Mouse (Mus musculus) liver, embryonic 12.5 days (tissue): ENCODE measurements around the gene Il17rc. TPM values are rescaled to one million over a fixed set of nuclear protein-coding genes. Genes with fewer than 3 reads are reported as not detected.
A peak's percentile ranks its signal among the peaks of the same experiment; 100 is the strongest.

Experiments used
- ATAC-seq: fragments of 200-750 bp; cut with Nextera tagmentation; 2 replicates; pipeline ENCODE4 v1.8.0; 2017; ENCODE audit warnings: moderate number of reproducible peaks, mild to moderate bottlenecking, moderate library complexity
- H3K27ac ChIP-seq: fragments of 300-500 bp; sonication (generic); 2 replicates; pipeline ENCODE4 v1.5.1; 2016; ENCODE audit warnings: mild to moderate bottlenecking
- H3K27me3 ChIP-seq: fragments of 300-500 bp; sonication (generic); replicated peaks from 2 replicates; pipeline ENCODE4 v1.6.1; 2016; ENCODE audit warnings: mild to moderate bottlenecking, moderate library complexity
- H3K36me3 ChIP-seq: fragments of 300-500 bp; sonication (generic); 2 replicates; pipeline ENCODE4 v1.6.1; 2016; ENCODE audit warnings: mild to moderate bottlenecking, moderate library complexity
- H3K4me1 ChIP-seq: fragments of 300-500 bp; sonication (generic); 2 replicates; pipeline ENCODE4 v1.6.1; 2016
- H3K4me2 ChIP-seq: fragments of 300-500 bp; sonication (generic); 2 replicates; pipeline ENCODE4 v1.6.1; 2016; ENCODE audit warnings: mild to moderate bottlenecking, moderate library complexity
- H3K4me3 ChIP-seq: fragments of 300-500 bp; sonication (generic); 2 replicates; pipeline ENCODE4 v1.5.1; 2016; ENCODE audit warnings: mild to moderate bottlenecking, moderate library complexity
- H3K9ac ChIP-seq: fragments of 300-500 bp; sonication (generic); 2 replicates; pipeline ENCODE4 v1.6.1; 2016; ENCODE audit warnings: mild to moderate bottlenecking, moderate library complexity
- H3K9me3 ChIP-seq: fragments of 300-500 bp; sonication (generic); replicated peaks from 2 replicates; pipeline ENCODE4 v1.6.1; 2016; ENCODE audit warnings: mild to moderate bottlenecking, moderate library complexity
- WGBS: fragments of 180-500 bp; shearing (Covaris S2); methylation state at CpG from one replicate; pipeline ENCODE4 v1.1.7; 2016; ENCODE audit not compliant: insufficient replicate concordance; 5-methylcytosine and 5-hydroxymethylcytosine counted together
- polyA plus RNA-seq: library from polyadenylated mRNA; unstranded; fragments of >200 nt; fragmentation: Nextera tagmentation; extraction: Ambion mirVana; gene quantifications from 2 replicates; pipeline ENCODE4 v1.2.1, GENCODE M21; 2016

The Il17rc gene
- polyA plus RNA-seq, 1 experiment from 2014 or later: 5.1 TPM

DNA sequence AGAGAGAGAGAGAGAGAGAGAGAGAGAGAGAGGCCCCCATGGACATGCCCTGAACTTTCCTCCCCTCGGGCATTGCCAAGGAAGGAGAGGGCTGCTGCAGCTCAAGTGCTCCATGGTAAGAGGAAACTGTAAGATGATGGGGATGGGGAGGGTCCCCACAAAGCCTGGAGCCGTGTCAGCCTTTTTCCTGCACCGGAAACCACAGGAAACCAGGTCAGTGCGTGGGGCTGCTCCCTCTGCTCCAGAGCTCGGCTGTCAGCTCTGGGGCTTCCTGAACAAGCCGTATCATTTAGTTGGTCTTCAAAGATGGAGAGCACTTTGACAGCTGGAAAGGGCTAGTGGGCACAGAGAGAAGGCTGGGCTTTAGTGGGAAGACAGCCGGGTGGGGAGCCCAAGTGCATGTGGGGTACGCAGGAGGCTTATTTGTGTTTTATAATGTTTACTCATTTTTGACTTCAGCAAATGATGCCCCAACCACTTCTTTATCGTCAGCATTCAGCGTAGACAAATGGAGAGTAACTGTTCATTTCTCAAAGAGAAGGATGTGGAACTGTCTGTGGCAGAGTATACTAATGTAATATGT, 13.2 kb upstream of the Il17rc start, which contains the start of gene Il17re:
Gene Il17re, plus strand, starts transcription at position 533 of the 583 bp plus-strand sequence.
- ATAC-seq: no peak
- Histone ChIP-seq H3K4me1 (no peaks in the 10 kb centered on the region), H3K27me3 (no peaks in the 10 kb centered on the region), H3K9me3 (no peaks in the 10 kb centered on the region), H3K36me3 (no peaks in the 10 kb centered on the region), H3K4me3 (no peak within 1 kb of the TSS), H3K4me2 (no peak within 1 kb of the TSS), H3K27ac (no peak within 1 kb of the TSS), H3K9ac (no peak within 1 kb of the TSS)
- WGBS: 24% methylated on average over 10 of the region's 10 CpGs

DNA sequence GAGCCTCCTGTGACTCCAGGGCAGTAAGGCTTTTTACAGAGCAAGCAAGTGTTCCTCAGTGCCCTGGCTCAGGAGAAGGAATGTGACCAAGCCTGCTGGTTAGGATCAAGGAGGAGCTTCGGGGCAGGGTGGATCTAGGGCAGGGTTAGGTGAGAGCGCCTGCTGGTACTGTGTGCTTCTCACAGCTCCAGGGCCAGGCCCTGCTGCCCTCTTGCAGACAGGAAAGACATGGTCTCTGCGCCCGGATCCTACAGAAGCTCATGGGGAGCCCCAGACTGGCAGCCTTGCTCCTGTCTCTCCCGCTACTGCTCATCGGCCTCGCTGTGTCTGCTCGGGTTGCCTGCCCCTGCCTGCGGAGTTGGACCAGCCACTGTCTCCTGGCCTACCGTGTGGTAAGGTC, 12.6 kb upstream of the Il17rc start:
- Histone ChIP-seq H3K4me3 (no peak overlapping the region), H3K4me2 (no peak overlapping the region), H3K4me1 (no peaks in the 10 kb centered on the region), H3K9ac (no peak overlapping the region), H3K27me3 (no peaks in the 10 kb centered on the region), H3K36me3 (no peaks in the 10 kb centered on the region), H3K9me3 (no peaks in the 10 kb centered on the region), H3K27ac (no peak overlapping the region)
- 63% methylated on average over 10 of the region's 10 CpGs for WGBS
- ATAC-seq: no peak

GRCm38 (mm10) chr6:113464040-113464439, 7.2 kb upstream of the Il17rc start:
- no peak overlapping the region for H3K9ac ChIP-seq
- 58% methylated on average over 7 of the region's 7 CpGs for WGBS
- peaks cover 29% of the 10 kb centered on the region; the same call in 1 of the 2 replicates for H3K27me3 ChIP-seq
- H3K9me3 ChIP-seq: no peaks in the 10 kb centered on the region
- H3K27ac ChIP-seq: no peak overlapping the region
- H3K4me2 ChIP-seq: no peak overlapping the region
- no peak for ATAC-seq
- H3K4me3 ChIP-seq: no peak overlapping the region
- H3K4me1 ChIP-seq: peaks cover 3% of the 10 kb centered on the region
- no peaks in the 10 kb centered on the region for H3K36me3 ChIP-seq

DNA sequence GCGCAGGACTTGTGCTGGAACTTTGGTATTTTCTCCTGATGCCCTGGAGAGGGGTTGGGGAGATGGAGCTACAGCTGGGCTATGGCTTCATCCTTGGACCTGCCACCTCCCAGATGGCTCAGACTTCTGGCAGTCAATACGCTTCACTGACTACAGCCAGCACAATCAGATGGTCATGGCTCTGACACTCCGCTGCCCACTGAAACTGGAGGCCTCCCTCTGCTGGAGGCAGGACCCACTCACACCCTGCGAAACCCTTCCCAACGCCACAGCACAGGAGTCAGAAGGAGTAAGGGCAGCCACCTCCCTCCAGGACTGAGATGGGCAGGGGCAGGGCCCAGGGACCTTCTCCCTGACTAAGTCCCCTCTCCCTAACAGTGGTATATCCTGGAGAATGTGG, 5.6 kb upstream of the Il17rc start:
- WGBS: 51% methylated on average over 5 of the region's 5 CpGs
- Histone ChIP-seq H3K27ac (no peak overlapping the region), H3K4me2 (no peak overlapping the region), H3K36me3 (no peaks in the 10 kb centered on the region), H3K4me1 (peaks cover 13% of the 10 kb centered on the region), H3K4me3 (no peak overlapping the region), H3K9me3 (no peaks in the 10 kb centered on the region), H3K27me3 (peaks cover 44% of the 10 kb centered on the region), H3K9ac (no peak overlapping the region)
- ATAC-seq: no peak

GRCm38 (mm10) chr6:113468512-113468911, 2.7 kb upstream of the Il17rc start:
- Histone ChIP-seq H3K4me1 (peaks cover 21% of the 10 kb centered on the region), H3K4me2 (peak overlapping the region; percentile 75)
- no peak for ATAC-seq

GRCm38 (mm10) chr6:113469021-113469420, 2.2 kb upstream of the Il17rc start:
- H3K27ac ChIP-seq: no peak overlapping the region
- no peaks in the 10 kb centered on the region for H3K36me3 ChIP-seq
- peaks cover 21% of the 10 kb centered on the region for H3K4me1 ChIP-seq
- H3K27me3 ChIP-seq: peaks cover 62% of the 10 kb centered on the region
- peak; percentile 61; the same call in 1 of the 2 replicates for ATAC-seq
- H3K4me2 ChIP-seq: peak overlapping the region; percentile 75
- WGBS: 5% methylated on average over 9 of the region's 9 CpGs
- H3K9ac ChIP-seq: peak overlapping the region; percentile 56; the same call in 1 of the 2 replicates
- H3K9me3 ChIP-seq: no peaks in the 10 kb centered on the region
- peak overlapping the region; percentile 34 for H3K4me3 ChIP-seq

More at GRCm38 (mm10) chr6:113468512-113468911, 2.7 kb upstream of the Il17rc start:
- H3K27ac ChIP-seq: no peak overlapping the region
- 44% methylated on average over 3 of the region's 3 CpGs for WGBS
- no peak overlapping the region for H3K9ac ChIP-seq
- no peaks in the 10 kb centered on the region for H3K9me3 ChIP-seq
- peaks cover 64% of the 10 kb centered on the region for H3K27me3 ChIP-seq
- no peaks in the 10 kb centered on the region for H3K36me3 ChIP-seq
- H3K4me3 ChIP-seq: no peak overlapping the region

- H3K36me3 ChIP-seq: no peaks in the 10 kb centered on the region
- H3K4me1 ChIP-seq: peaks cover 21% of the 10 kb centered on the region
- peaks cover 58% of the 10 kb centered on the region for H3K27me3 ChIP-seq
- H3K27ac ChIP-seq: no peak overlapping the region
- peak; percentile 61 for ATAC-seq
- H3K9me3 ChIP-seq: no peaks in the 10 kb centered on the region
- peak overlapping the region; percentile 56 for H3K9ac ChIP-seq
- peak overlapping the region; percentile 75 for H3K4me2 ChIP-seq
- peak overlapping the region; percentile 34 for H3K4me3 ChIP-seq
- WGBS: 2% methylated on average over 31 of the region's 31 CpGs
These were observed 1.8 kb upstream of the Il17rc start for GRCm38 (mm10) chr6:113469432-113469831.

DNA sequence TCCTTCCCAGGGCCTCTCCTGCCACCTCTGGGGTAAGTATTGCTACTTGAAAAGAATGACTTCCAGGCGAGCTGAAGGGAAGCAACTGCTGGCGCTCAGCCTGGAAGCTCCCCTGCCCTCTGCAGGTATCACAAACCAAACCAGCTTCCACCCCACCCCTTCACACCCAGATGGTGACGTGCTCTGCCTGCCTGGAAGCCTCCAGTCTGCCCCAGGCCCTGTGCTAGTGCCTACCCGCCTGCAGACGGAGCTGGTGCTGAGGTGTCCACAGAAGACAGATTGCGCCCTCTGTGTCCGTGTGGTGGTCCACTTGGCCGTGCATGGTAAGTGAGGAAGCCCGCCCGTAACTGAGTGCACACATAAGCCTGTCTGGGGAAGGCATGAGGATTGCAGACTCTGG, 834 bp downstream of the Il17rc start:
- Histone ChIP-seq H3K4me1 (peaks cover 21% of the 10 kb centered on the region), H3K9me3 (no peaks in the 10 kb centered on the region), H3K4me2 (0 out of 2 replicates have a peak overlapping the region, but pooled peaks have one; percentile 45), H3K27ac (no peak overlapping the region), H3K36me3 (no peaks in the 10 kb centered on the region), H3K9ac (no peak overlapping the region), H3K4me3 (no peak overlapping the region), H3K27me3 (peaks cover 60% of the 10 kb centered on the region)
- no peak for ATAC-seq
- WGBS: 67% methylated on average over 10 of the region's 10 CpGs

GRCm38 (mm10) chr6:113473246-113473645, 2.0 kb downstream of the Il17rc start:
- peaks cover 21% of the 10 kb centered on the region for H3K4me1 ChIP-seq
- no peaks in the 10 kb centered on the region for H3K9me3 ChIP-seq
- H3K9ac ChIP-seq: no peak overlapping the region
- 57% methylated on average over 2 of the region's 2 CpGs for WGBS
- H3K27me3 ChIP-seq: peaks cover 61% of the 10 kb centered on the region
- ATAC-seq: no peak
- H3K4me2 ChIP-seq: no peak overlapping the region
- H3K4me3 ChIP-seq: no peak overlapping the region
- no peaks in the 10 kb centered on the region for H3K36me3 ChIP-seq
- no peak overlapping the region for H3K27ac ChIP-seq

DNA sequence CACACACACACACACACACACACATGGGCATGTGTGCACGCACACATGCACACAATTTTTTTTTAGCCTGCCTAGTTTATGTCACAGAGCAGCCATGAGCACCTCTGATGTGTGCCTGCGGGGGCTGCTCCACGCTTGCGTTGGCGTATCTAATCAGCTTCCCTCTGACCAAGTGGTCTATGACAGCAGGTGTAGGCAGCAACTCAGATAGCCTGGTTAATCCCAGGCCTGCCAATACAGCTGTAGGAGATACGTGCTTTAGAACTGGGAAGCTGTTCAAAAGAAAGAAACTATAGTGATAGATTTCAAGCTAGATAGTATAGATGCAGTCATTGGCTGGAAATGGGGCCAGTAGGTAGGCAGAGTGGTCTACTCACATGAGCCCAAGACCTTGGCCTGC, 2.5 kb downstream of the Il17rc start:
- Histone ChIP-seq H3K4me2 (no peak overlapping the region), H3K9ac (no peak overlapping the region), H3K27ac (no peak overlapping the region), H3K27me3 (peaks cover 65% of the 10 kb centered on the region), H3K9me3 (no peaks in the 10 kb centered on the region), H3K4me3 (no peak overlapping the region), H3K36me3 (no peaks in the 10 kb centered on the region), H3K4me1 (peaks cover 21% of the 10 kb centered on the region)
- WGBS: 64% methylated on average over 6 of the region's 6 CpGs
- no peak for ATAC-seq

DNA sequence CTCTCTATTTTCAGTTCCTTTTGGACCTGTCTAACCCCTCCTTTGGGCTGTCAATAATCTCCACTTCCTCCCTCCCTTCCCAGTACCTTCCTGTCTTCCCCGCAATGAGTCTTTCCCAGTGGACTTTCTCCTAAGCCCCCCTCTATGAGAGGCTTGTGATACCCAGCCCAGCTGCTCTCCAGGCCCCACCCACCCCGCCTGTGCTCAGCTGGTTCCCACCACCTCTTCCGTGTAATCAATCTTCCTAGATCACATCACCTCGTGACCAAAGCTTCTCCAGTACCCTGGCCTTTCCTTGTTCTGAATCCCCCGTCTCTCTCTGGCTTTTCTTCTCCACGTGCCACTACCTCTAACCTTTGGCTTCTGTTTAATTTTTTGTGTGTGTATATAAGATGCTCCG, 6.1 kb downstream of the Il17rc start:
- no peak for ATAC-seq
- H3K4me2 ChIP-seq: no peak overlapping the region
- no peak overlapping the region for H3K9ac ChIP-seq
- no peaks in the 10 kb centered on the region for H3K36me3 ChIP-seq
- H3K4me3 ChIP-seq: no peak overlapping the region
- H3K27ac ChIP-seq: no peak overlapping the region
- no peaks in the 10 kb centered on the region for H3K9me3 ChIP-seq
- H3K4me1 ChIP-seq: peaks cover 9% of the 10 kb centered on the region
- WGBS: 30% methylated on average over 7 of the region's 7 CpGs
- peaks cover 67% of the 10 kb centered on the region for H3K27me3 ChIP-seq

DNA sequence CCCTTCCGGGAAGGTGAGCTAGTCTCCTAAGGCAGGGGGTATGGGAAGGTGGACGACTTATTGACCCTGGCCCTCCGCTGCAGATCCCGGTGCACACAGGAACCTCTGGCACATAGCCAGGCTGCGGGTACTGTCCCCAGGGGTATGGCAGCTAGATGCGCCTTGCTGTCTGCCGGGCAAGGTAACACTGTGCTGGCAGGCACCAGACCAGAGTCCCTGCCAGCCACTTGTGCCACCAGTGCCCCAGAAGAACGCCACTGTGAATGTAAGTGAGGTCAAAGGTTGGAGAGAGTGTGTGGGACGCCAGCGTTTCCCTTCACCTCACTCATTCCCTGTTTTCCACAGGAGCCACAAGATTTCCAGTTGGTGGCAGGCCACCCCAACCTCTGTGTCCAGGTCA, 7.7 kb downstream of the Il17rc start:
- Histone ChIP-seq H3K27me3 (peaks cover 68% of the 10 kb centered on the region), H3K27ac (no peak overlapping the region), H3K4me3 (no peak overlapping the region), H3K9me3 (no peaks in the 10 kb centered on the region), H3K36me3 (no peaks in the 10 kb centered on the region), H3K4me1 (peaks cover 19% of the 10 kb centered on the region), H3K4me2 (no peak overlapping the region), H3K9ac (no peak overlapping the region)
- whole genome bisulfite sequencing: 67% methylated on average over 10 of the region's 10 CpGs
- ATAC-seq: no peak
